ENCODE assay signal across 9 mouse cellular contexts in the genomic region with DNA sequence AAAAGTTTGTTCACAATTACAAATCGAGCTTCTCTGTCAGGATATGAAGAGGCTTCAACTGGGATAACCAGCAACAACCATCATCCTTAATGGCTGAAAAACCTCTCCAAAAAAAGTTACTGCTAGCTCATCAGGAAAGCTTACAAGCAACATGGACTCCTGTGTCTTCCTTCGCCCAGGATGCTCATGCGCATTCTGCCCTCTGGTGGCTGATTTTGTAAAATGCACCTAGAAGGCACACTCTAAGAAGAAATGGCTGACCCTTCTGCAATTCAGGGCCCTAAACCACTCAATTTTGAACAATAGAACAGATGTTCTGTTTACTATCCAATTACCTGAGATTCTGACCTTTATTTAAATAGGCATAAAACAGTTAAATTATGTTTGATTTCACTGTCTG.
DNase-seq lines count a peak whose midpoint lies in the region; ATAC-seq and TF ChIP-seq lines count a peak whose summit lies in the region.
"Had no signal": no experiment of that assay in that cellular context is flagged by ENCODE, and none has a peak within 500 bp of the region (broad histone marks: within the 10 kb centered on the region; RNA-seq: fewer than 3 reads in every experiment).

No protein-coding gene starts in this region.

- H3K36me3 ChIP-seq in hindbrain, embryonic 10.5 days, result no peaks in the 10 kb centered on the region
- no peaks in the 10 kb centered on the region for H3K36me3 ChIP-seq in hindbrain, embryonic 12.5 days
- H3K36me3 ChIP-seq in G1E (replicated peaks), result no peaks in the 10 kb centered on the region
- no peaks in the 10 kb centered on the region for H3K36me3 ChIP-seq in splenic B cell, adult 2 months (ENCODE audit: control insufficient read depth, insufficient read depth, low read length, poor library complexity, severe bottlenecking)

- peak; percentile 69 for DNase-seq in hindbrain, embryonic 10.5 days (ENCODE audit: low spot score)
- peak; percentile 28 for DNase-seq in G1E (ENCODE audit: low spot score)
- peak; percentile 24 for DNase-seq in cerebellum, adult 8-10 months
- DNase-seq in frontal cortex, postnatal 36 days (ENCODE audit: low spot score in 2 of 2), result peak; percentile 61 to 75
- DNase-seq in layer of hippocampus, adult 9-11 months, result peak; percentile 16
- DNase-seq in splenic B cell, adult 2 months (ENCODE audit: low read depth, low spot score), result peak; percentile 77

- no peaks in the 10 kb centered on the region for H3K9me3 ChIP-seq in hindbrain, embryonic 10.5 days
- H3K9me3 ChIP-seq in hindbrain, embryonic 12.5 days (replicated peaks), result no peaks in the 10 kb centered on the region
- H3K9me3 ChIP-seq in G1E (replicated peaks), result no peaks in the 10 kb centered on the region

- no peak overlapping the region for H3K4me3 ChIP-seq in hindbrain, embryonic 10.5 days
- no peak overlapping the region for H3K4me3 ChIP-seq in hindbrain, embryonic 12.5 days
- no peak overlapping the region for H3K4me3 ChIP-seq in G1E (ENCODE audit: low read depth, low read length)
- H3K4me3 ChIP-seq: myocyte had no signal

- no peak overlapping the region for H3K9ac ChIP-seq in hindbrain, embryonic 12.5 days

- H3K27me3 ChIP-seq in hindbrain, embryonic 10.5 days (ENCODE audit: insufficient read depth, poor library complexity, severe bottlenecking), result no peaks in the 10 kb centered on the region
- no peaks in the 10 kb centered on the region for H3K27me3 ChIP-seq in hindbrain, embryonic 12.5 days
- H3K27me3 ChIP-seq in G1E (ENCODE audit: insufficient read depth, low read length), result no peaks in the 10 kb centered on the region
- H3K27me3 ChIP-seq in splenic B cell, adult 2 months (ENCODE audit: control insufficient read depth, insufficient read depth, low read length, poor library complexity, severe bottlenecking), result no peaks in the 10 kb centered on the region

- no peak overlapping the region for H3K27ac ChIP-seq in hindbrain, embryonic 10.5 days
- no peak overlapping the region for H3K27ac ChIP-seq in hindbrain, embryonic 12.5 days

- no peaks in the 10 kb centered on the region for H3K4me1 ChIP-seq in hindbrain, embryonic 10.5 days (replicated peaks)
- no peaks in the 10 kb centered on the region for H3K4me1 ChIP-seq in hindbrain, embryonic 12.5 days
- no peaks in the 10 kb centered on the region for H3K4me1 ChIP-seq in G1E (ENCODE audit: insufficient read depth, low read depth, low read length)

- WGBS in hindbrain, embryonic 10.5 days, result 15% methylated on average over 3 of the region's 3 CpGs
- 11% methylated on average over 3 of the region's 3 CpGs for WGBS in hindbrain, embryonic 12.5 days

- no peak for ATAC-seq in hindbrain, embryonic 12.5 days (ENCODE audit: low FRiP score)
- no peak for ATAC-seq in G1E (ENCODE audit: extremely low read depth, insufficient number of reproducible peaks, low FRiP score, poor library complexity, severe bottlenecking)
- peak; percentile 83 for ATAC-seq in megakaryocyte-erythroid progenitor cell, adult 5-6 weeks (replicated peaks; ENCODE audit: low FRiP score, low TSS enrichment, poor library complexity, severe bottlenecking)

- peak; percentile 43; the same call in 1 of the 2 replicates for TF ChIP-seq CTCF in G1E (IDR thresholded peaks at IDR 0.05; ENCODE audit: low read depth, low read length)

- no peak overlapping the region for H3K4me2 ChIP-seq in hindbrain, embryonic 12.5 days (replicated peaks)

Comparison
In these comparisons a context has a peak if more than half of its experiments do, and no peak if none do; other contexts are left out.
1. DNase-seq: peak in every context shown above with its lines; median percentile 77 in splenic B cell, adult 2 months; 69 in hindbrain, embryonic 10.5 days; 68 in frontal cortex, postnatal 36 days; 28 in G1E; 24 in cerebellum, adult 8-10 months; 16 in layer of hippocampus, adult 9-11 months.